Mouse (Mus musculus) heart, postnatal 4 days (tissue): ENCODE data around the gene Tmem63a. TPM values are rescaled to one million over a fixed set of nuclear protein-coding genes. Genes with fewer than 3 reads are reported as not detected.

Experiments
- DNase-seq: peaks from one replicate; pipeline ENCODE4 v3.0.0; 2021
- total RNA-seq, 2 experiments: library from RNA; stranded (reverse); gene quantifications; 2 replicates each; pipeline ENCODE4 v1.2.3; 2021

Gene Tmem63a
- total RNA-seq, 2 experiments from 2014 or later: 17.7 to 18.0 TPM

DNA sequence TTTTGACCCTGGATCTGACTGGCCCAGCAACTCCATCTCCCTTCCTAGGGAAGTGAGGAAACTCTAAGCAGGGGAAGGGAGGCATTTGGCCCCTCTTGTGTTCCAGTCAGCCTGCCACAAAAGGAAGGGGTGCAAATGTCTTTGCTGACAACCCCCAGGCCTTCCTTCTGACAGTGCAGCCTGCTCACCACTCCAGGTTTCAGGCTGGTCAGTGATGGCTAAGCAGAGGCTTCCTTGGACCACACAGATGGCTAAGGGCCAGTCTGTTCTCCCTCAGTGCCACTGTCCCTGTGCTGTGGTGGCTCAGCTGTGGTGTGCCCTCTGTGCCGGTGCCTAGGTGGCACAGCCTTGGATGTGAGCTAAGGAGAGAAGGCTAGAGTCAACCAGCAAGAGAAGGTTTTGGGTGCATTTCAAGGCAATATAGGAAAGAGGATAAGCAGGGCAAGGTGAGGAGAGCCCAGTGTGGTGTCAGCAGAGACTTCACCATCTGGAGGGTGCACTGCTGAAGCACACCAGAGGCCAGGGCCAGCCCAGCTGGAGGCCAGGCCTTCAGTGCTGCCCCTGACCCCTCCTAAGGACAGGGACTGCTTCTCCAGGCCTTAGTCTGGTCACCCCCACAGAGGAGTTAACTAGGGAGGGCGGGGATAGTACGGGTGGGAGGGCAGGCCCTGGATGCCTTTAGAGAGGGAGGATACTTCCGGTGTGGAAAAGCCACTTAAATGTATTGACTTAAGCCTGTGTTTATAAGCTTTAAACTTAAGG is 68.2 kb downstream of the Tmem63a start:
- DNase-seq: no peak

DNA sequence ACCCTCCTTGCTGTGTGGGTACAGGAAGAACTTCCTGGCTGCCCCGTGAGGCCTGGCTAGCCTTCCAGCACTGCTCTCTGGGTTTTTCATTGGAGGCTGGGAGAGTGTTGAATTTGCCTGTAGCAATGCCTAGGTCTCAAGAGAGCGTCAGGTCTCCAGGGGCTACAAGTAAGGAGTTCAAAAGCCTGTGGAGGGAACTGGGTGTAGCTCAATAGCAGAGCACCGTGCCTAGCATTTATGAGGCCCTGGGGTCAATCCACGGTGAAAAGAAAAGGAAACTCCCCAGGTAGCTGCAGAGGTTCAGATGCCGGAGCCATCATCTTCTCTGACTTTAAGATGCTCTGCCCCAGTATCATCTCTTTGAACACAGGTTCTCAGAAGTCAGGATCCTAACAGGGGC is 69.5 kb downstream of the Tmem63a start:
- no peak for DNase-seq

DNA sequence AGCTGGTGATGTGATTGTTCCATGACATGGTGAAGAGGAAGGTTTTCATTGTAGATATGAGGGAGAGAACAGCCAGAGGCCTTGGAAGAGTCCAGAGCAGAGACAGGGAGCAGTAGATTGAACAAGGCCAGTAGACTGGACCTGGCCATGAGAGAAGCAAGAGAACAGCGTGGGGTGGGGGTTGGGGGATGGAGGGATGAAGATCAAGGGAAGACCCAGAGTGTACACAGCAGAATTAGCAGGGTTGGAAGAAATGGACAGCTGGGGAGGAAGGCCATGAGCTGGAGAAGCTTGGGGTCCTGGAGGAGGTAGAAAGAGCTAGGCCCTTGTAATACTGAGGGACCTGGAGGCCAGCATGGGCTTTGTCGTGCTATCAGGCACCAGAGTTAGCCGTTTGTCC is 70.3 kb downstream of the Tmem63a start:
- DNase-seq: no peak

- no peak for DNase-seq
Observed at GRCm38 (mm10) chr1:181013446-181013845, 71.3 kb downstream of the Tmem63a start.

DNA sequence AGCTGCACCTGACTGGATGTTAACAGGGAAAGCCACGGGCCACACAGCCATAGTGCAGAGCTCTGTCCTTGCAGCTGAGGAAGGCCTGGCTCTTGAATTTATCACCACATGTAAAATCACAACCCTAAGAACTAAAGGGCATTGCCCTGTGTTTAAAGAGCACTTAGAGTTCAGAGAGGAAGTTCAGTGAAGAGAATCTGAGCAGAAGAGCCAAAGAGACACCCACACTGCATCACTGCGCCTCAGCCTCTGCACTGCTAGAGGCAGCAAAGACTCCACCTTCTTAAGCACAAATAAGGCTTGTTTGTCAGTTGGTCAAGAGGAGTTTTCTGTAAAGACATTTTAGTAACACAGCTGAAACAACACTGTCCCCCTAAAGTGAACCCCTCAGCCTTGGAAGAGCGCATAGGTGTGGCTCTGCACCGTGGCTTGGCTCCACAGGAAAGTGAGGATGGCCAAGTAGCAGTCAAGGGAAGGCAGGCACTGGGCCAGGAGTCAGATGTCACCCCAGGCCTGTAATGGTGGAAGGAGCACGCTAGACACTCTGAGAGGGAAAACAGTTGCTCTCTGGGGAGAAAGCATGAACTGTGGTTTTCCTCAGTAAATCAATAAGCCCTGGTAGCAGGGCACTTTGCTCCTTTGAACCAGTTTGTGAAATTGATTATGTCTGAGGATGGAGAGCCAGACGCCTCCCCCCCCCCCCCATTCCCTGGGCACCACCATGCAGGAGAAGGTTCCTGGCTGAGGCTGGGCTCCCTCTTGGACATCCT is 72.8 kb downstream of the Tmem63a start:
- peak; percentile 75 for DNase-seq

DNA sequence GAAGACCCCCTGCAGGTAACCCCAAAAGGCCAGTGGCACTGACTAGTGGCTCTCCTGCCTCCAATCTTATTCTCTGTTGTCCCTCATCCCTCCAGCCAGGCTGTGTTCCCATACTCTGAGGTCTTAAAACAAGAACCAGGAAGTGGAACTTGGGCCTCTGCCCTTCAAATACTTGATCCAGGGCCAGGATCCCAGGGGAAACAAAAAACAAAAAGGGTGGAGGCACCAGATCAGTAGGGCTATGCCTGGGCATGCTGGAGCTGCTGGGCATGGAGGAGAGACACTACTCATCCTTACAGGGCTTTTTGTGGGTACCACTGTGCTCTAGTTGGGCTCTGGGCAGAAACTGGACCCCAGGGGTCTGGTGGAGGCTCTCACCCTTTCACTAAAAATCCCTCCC is 73.4 kb downstream of the Tmem63a start:
- peak; percentile 78 for DNase-seq

DNA sequence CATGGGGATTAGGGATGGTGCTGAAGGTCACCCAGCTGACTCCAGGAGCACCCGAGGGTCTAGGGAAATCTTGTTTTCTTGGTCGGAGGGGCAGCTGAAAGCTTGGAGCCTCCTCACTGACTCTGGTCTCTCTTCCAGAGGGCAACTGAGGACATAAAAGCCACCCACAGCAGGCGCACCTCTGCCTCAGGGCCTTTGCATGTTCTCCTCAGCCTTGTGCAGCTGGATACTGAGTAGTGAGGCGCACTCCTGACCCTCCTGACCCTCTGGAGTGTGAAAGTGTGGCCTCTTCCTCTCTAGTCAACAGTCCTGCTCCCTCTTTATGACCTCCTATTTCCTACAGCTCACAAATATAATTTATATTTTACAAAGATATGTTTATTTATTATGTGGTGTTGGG is 73.9 kb downstream of the Tmem63a start:
- DNase-seq: no peak

- peak; percentile 83 for DNase-seq
Observed at GRCm38 (mm10) chr1:181016532-181017131, 74.5 kb downstream of the Tmem63a start.

DNA sequence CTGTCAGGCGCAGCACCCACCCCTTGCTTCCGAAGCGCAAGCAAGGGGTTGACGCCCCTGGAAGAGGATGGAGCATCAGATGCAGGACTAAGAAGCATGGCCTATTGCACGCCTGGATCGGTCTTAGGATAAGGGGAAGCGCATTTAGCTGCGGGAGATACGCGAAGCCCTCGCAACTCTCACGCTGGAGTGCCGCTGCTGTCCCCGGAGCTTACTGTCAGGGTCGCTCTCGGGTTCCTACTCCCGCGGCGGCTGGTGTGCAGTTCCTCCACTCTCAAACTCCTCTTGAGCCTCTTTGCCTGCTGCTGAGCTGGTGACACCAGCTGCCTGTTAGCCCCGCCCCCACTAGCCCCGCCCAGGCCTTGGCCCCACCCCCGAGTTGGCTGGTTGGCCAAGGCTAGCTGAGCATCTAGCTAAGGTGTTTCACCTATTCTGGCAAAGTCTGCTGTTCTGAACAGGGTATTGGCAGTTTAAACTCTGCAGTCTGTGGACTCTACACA is 75.1 kb downstream of the Tmem63a start:
- peak; percentile 83 for DNase-seq

DNA sequence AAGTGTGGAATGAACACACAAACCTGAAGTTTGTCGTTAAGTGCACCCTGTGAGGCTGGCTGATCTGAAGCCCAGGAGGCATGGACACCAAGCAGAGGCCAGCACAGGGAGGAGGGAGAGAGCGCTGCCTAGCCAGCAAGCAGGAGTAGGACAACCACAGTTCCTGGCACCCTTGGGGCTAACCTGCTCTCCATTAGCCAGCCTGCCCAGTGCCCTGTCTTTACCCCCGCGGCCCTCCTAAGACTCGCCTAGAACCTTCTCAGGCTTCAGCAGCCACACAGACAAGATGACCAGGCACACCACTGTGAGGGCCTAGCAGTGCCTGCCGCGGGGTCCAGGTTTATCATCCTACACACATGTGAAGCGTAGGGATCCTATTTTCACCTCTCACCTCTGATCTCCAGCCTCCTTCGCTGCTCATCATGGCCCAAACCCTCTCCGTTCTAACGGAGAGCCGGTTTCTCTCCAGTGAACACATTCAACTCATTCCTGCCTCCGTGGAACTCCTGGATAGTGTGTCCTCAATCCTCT is 75.8 kb downstream of the Tmem63a start:
- no peak for DNase-seq

GRCm38 (mm10) chr1:181020756-181021487 is 78.8 kb downstream of the Tmem63a start, which contains the start of gene Ephx1:
Ephx1 (minus strand) TSS chr1:181020904.
- no peak for DNase-seq

DNA sequence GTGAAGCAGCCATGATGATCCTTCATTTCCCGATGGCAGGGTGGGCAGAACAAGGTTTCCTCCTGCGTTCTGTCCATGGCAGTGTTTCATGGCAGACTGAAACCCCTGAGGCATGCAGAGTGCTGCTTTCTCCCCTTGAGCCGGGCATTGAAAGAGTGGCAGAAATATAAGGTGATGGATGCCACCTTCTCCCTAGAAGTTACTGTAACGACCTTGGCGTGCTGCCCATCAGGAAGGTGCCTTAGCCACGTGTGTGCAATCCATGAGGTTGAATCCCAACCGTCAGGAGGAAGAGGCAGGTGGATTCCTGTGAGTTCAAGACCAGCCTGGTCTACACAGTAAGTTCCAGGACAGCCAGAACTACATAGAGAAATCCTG is 79.3 kb downstream of the Tmem63a start:
- no peak for DNase-seq

DNA sequence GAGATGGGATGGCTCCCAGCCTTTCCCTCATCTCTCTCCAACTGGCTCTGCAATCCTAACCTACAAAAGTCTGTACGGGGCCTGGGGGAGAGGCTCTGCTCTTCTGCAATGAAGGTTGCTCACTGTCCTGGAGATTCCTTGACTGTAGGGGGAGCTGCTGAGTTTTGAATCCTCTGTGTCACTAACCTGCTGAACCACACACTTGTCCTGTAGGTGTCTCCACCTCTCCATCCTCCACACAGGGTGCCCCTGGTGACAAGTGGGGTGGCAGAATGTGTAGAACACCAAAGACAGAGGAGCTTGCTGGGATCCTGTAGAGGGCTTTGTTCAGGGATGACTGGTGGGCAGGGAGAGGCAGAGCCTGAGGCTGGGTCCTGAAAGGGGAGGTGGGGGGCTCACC is 80.1 kb downstream of the Tmem63a start:
- DNase-seq: peak; percentile 71

Other genes starting within 250 kb of the Tmem63a start
- not detected for gene Mixl1, start 245.3 kb upstream of the Tmem63a start, total RNA-seq
- gene Acbd3, start 216.3 kb upstream of the Tmem63a start, total RNA-seq: 10 to 100 TPM; 35.8 to 36.5 TPM
- 1,000 to 10,000 TPM in 1 of 2 experiments, 100 to 1,000 TPM in 1; 959 to 1,008 TPM for gene H3f3a, start 128.4 kb upstream of the Tmem63a start, total RNA-seq
- 10 to 100 TPM; 17.7 to 19.8 TPM for gene Sde2, start 91.2 kb upstream of the Tmem63a start, total RNA-seq
- gene Lefty2, start 49.2 kb upstream of the Tmem63a start, total RNA-seq: not detected
- gene Pycr2, start 38.1 kb upstream of the Tmem63a start, total RNA-seq: 10 to 100 TPM; 16.1 to 18.8 TPM
- gene Lefty1, start 7.3 kb upstream of the Tmem63a start, total RNA-seq: under 1 TPM; 0.48 to 0.79 TPM
- gene Ephx1, start 78.6 kb downstream of the Tmem63a start, total RNA-seq: 10 to 100 TPM; 11.6 to 13.8 TPM
- gene 9130409I23Rik, start 108.9 kb downstream of the Tmem63a start, total RNA-seq: not detected
- 10 to 100 TPM; 12.0 to 15.0 TPM for gene Nvl, start 201.9 kb downstream of the Tmem63a start, total RNA-seq
- 10 to 100 TPM; 52.8 to 58.1 TPM for gene Cnih4, start 202.3 kb downstream of the Tmem63a start, total RNA-seq